Mouse (Mus musculus): ENCODE measurements around the gene Anks1b. TPM values are rescaled to one million over a fixed set of nuclear protein-coding genes. Genes with fewer than 3 reads are reported as not detected.

Anks1b gene
- total and polyA plus RNA-seq, 3 experiments, result 0.11 TPM; not detected in 2

DNA sequence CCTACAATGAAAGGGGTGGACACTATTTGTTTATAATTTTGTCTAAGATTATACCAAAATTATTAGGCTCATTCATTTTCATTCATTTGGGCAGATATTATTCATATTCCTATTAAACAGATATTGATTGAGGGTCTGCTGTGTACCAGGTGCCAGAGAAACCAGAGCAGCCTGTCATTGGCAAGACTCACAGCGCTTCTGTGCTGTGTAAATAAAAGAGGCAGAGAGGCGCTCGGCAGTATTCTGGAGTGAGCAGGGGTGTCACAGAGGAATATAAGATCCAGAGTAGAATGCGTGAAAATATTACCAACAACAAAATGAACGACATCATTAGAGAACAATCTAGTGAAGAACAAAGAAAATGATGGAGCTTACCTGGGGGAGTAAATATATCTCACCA, 878.6 kb downstream of the Anks1b start:
- H3K36me3 ChIP-seq (replicated peaks), result no peaks in the 10 kb centered on the region
- TF ChIP-seq POLR2AphosphoS5 (IDR thresholded peaks at IDR 0.05; ENCODE audit: insufficient replicate concordance, low read depth, low read length), result no peak
- TF ChIP-seq GATA2 (IDR thresholded peaks at IDR 0.05; ENCODE audit: borderline replicate concordance, low read depth, low read length), result no peak
- no peak for TF ChIP-seq CTCF (IDR thresholded peaks at IDR 0.05; ENCODE audit: low read depth, low read length)
- no peak for TF ChIP-seq TAL1 (conservative IDR thresholded peaks at IDR 0.05; ENCODE audit: low read depth, low read length)
- TF ChIP-seq GATA1 (IDR thresholded peaks at IDR 0.05; ENCODE audit: borderline replicate concordance, low read length), result no peak
- no peak for ATAC-seq (ENCODE audit: extremely low read depth, insufficient number of reproducible peaks, low FRiP score, poor library complexity, severe bottlenecking)

DNA sequence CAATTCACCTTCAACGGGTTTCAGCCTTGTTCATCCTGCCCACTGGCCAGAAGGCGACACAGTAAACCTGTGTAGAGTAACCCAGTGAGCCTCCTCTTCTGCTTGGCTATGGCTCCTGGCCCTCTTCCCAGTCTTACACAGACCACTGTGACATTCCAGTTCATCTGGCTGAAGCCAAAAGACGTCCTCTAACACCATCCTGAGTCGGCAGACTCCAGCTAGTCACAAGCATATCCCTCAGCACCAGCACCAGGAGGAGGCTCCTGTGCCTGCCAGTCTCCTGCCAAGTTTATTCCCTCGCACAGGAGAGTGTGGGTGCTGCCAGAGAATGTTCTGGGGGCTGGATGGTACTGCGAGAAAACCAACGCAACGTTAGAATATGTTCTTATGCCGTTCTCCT, 879.8 kb downstream of the Anks1b start:
- no peak overlapping the region for H3K4me3 ChIP-seq (ENCODE audit: low read depth, low read length)
- H3K27me3 ChIP-seq (ENCODE audit: insufficient read depth, low read length), result no peaks in the 10 kb centered on the region
- DNase-seq (ENCODE audit: low spot score), result no peak
- H3K9me3 ChIP-seq (replicated peaks), result peaks cover 8% of the 10 kb centered on the region
- ATAC-seq (ENCODE audit: extremely low read depth, insufficient number of reproducible peaks, low FRiP score, poor library complexity, severe bottlenecking), result no peak
- H3K4me1 ChIP-seq (ENCODE audit: insufficient read depth, low read depth, low read length), result no peaks in the 10 kb centered on the region
- no peaks in the 10 kb centered on the region for H3K36me3 ChIP-seq (replicated peaks)
- no peak for TF ChIP-seq CTCF (IDR thresholded peaks at IDR 0.05; ENCODE audit: low read depth, low read length)
- TF ChIP-seq POLR2AphosphoS5 (IDR thresholded peaks at IDR 0.05; ENCODE audit: insufficient replicate concordance, low read depth, low read length), result no peak
- TF ChIP-seq GATA2 (IDR thresholded peaks at IDR 0.05; ENCODE audit: borderline replicate concordance, low read depth, low read length), result no peak
- no peak for TF ChIP-seq GATA1 (IDR thresholded peaks at IDR 0.05; ENCODE audit: borderline replicate concordance, low read length)
- TF ChIP-seq TAL1 (conservative IDR thresholded peaks at IDR 0.05; ENCODE audit: low read depth, low read length), result no peak

More for the DNA sequence above, 878.6 kb downstream of the Anks1b start:
- no peaks in the 10 kb centered on the region for H3K27me3 ChIP-seq (ENCODE audit: insufficient read depth, low read length)
- peaks cover 8% of the 10 kb centered on the region for H3K9me3 ChIP-seq (replicated peaks)
- no peak overlapping the region for H3K4me3 ChIP-seq (ENCODE audit: low read depth, low read length)
- H3K4me1 ChIP-seq (ENCODE audit: insufficient read depth, low read depth, low read length), result no peaks in the 10 kb centered on the region
- no peak for DNase-seq (ENCODE audit: low spot score)

DNA sequence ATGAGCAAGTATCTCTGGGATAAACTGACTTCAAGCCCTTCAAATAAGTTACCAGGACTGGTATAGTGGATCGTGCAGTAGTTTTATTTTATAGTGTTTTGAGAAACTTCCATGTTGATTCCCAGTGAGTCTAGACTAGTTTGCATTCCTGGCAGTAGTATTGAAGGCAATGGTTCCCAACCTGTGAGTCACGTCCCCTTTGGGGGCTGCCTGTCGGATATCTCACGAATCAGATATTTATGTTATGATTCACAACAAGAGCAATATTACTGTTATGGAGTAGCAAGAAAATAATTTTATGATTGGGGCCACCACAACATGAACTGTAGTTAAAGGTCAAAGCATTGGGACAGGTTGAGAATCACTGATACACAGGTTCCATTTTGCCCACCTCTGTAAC, 884.5 kb downstream of the Anks1b start:
- no peaks in the 10 kb centered on the region for H3K36me3 ChIP-seq (replicated peaks)
- no peaks in the 10 kb centered on the region for H3K27me3 ChIP-seq (ENCODE audit: insufficient read depth, low read length)
- ATAC-seq (ENCODE audit: extremely low read depth, insufficient number of reproducible peaks, low FRiP score, poor library complexity, severe bottlenecking), result no peak
- TF ChIP-seq POLR2AphosphoS5 (IDR thresholded peaks at IDR 0.05; ENCODE audit: insufficient replicate concordance, low read depth, low read length), result no peak
- no peak for TF ChIP-seq GATA1 (IDR thresholded peaks at IDR 0.05; ENCODE audit: borderline replicate concordance, low read length)
- TF ChIP-seq CTCF (IDR thresholded peaks at IDR 0.05; ENCODE audit: low read depth, low read length), result no peak
- no peak for TF ChIP-seq TAL1 (conservative IDR thresholded peaks at IDR 0.05; ENCODE audit: low read depth, low read length)
- no peak for TF ChIP-seq GATA2 (IDR thresholded peaks at IDR 0.05; ENCODE audit: borderline replicate concordance, low read depth, low read length)
- DNase-seq (ENCODE audit: low spot score), result no peak
- H3K9me3 ChIP-seq (replicated peaks), result peaks cover 5% of the 10 kb centered on the region
- H3K4me3 ChIP-seq (ENCODE audit: low read depth, low read length), result no peak overlapping the region
- no peaks in the 10 kb centered on the region for H3K4me1 ChIP-seq (ENCODE audit: insufficient read depth, low read depth, low read length)

- Histone ChIP-seq H3K4me1 (ENCODE audit: insufficient read depth, low read depth, low read length) (no peaks in the 10 kb centered on the region), H3K36me3 (replicated peaks) (no peaks in the 10 kb centered on the region), H3K27me3 (ENCODE audit: insufficient read depth, low read length) (no peaks in the 10 kb centered on the region), H3K9me3 (replicated peaks) (peaks cover 2% of the 10 kb centered on the region; the same call in 1 of the 2 replicates), H3K4me3 (ENCODE audit: low read depth, low read length) (no peak overlapping the region)
- DNase-seq (ENCODE audit: low spot score), result no peak
- TF ChIP-seq TAL1 (conservative IDR thresholded peaks at IDR 0.05; ENCODE audit: low read depth, low read length), result no peak
- no peak for TF ChIP-seq GATA1 (IDR thresholded peaks at IDR 0.05; ENCODE audit: borderline replicate concordance, low read length)
- no peak for TF ChIP-seq POLR2AphosphoS5 (IDR thresholded peaks at IDR 0.05; ENCODE audit: insufficient replicate concordance, low read depth, low read length)
- TF ChIP-seq GATA2 (IDR thresholded peaks at IDR 0.05; ENCODE audit: borderline replicate concordance, low read depth, low read length), result no peak
- TF ChIP-seq CTCF (IDR thresholded peaks at IDR 0.05; ENCODE audit: low read depth, low read length), result no peak
- no peak for ATAC-seq (ENCODE audit: extremely low read depth, insufficient number of reproducible peaks, low FRiP score, poor library complexity, severe bottlenecking)
Measured at GRCm38 (mm10) chr10:90759929-90760328, 886.6 kb downstream of the Anks1b start.

DNA sequence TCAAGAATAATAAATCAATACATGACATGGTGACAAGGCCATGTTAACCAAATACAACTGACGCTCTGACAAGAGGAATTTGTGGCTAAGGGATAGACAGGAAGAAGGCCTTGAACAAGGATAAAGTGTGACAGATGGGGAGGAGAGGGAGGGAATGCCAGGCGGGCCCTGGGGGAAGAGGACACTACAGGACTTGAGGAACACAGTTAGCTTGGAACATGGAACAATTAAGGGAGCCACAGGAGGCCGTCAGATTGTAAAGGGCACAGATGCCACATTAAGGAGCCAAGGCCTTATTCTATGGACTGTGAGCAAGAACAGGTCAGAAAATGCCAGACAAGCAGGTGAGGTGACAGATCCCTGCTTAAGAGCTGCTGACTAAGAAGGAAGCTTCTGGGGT, 893.0 kb downstream of the Anks1b start:
- H3K4me3 ChIP-seq (ENCODE audit: low read depth, low read length), result no peak overlapping the region

DNA sequence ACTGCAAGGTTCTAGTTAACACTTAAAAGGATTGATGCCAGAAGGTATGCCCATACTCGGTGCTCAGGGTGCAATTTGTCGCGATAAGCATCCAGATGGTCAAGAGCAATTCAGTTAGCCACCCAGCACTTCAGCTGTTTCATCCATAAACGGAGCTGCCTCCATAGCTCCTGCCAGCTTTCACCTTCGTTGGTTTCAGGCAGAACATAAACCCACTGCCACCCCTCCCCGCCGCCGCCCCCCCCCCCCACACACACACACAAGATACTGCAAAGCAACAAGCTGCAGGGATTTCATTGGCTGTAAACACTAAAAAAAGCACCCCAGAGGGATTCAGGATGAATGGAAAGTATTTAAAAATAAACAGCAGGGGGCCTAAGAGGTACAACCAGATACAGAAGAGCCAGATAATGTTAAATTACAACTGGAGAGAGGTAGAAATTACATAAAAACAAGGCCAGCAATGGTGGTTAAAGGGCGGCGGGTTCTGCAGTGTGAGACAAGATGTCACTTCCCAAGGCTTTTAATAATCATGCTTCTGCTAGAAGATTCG, 897.2 kb downstream of the Anks1b start:
- Histone ChIP-seq H3K36me3 (replicated peaks) (no peaks in the 10 kb centered on the region), H3K4me1 (ENCODE audit: insufficient read depth, low read depth, low read length) (no peaks in the 10 kb centered on the region), H3K4me3 (ENCODE audit: low read depth, low read length) (no peak overlapping the region), H3K9me3 (replicated peaks) (peaks cover 4% of the 10 kb centered on the region), H3K27me3 (ENCODE audit: insufficient read depth, low read length) (no peaks in the 10 kb centered on the region; the same call in 1 of the 2 replicates)
- TF ChIP-seq TAL1 (conservative IDR thresholded peaks at IDR 0.05; ENCODE audit: low read depth, low read length), result no peak
- no peak for TF ChIP-seq GATA1 (IDR thresholded peaks at IDR 0.05; ENCODE audit: borderline replicate concordance, low read length)
- no peak for TF ChIP-seq CTCF (IDR thresholded peaks at IDR 0.05; ENCODE audit: low read depth, low read length)
- TF ChIP-seq POLR2AphosphoS5 (IDR thresholded peaks at IDR 0.05; ENCODE audit: insufficient replicate concordance, low read depth, low read length), result no peak
- no peak for TF ChIP-seq GATA2 (IDR thresholded peaks at IDR 0.05; ENCODE audit: borderline replicate concordance, low read depth, low read length)
- DNase-seq (ENCODE audit: low spot score) (no peak), ATAC-seq (ENCODE audit: extremely low read depth, insufficient number of reproducible peaks, low FRiP score, poor library complexity, severe bottlenecking) (no peak)

More for the DNA sequence above, 893.0 kb downstream of the Anks1b start:
- H3K27me3 ChIP-seq (ENCODE audit: insufficient read depth, low read length), result no peaks in the 10 kb centered on the region
- H3K9me3 ChIP-seq (replicated peaks), result no peaks in the 10 kb centered on the region; the same call in none of the 2 replicates
- TF ChIP-seq POLR2AphosphoS5 (IDR thresholded peaks at IDR 0.05; ENCODE audit: insufficient replicate concordance, low read depth, low read length), result no peak
- no peak for TF ChIP-seq CTCF (IDR thresholded peaks at IDR 0.05; ENCODE audit: low read depth, low read length)
- no peak for TF ChIP-seq GATA2 (IDR thresholded peaks at IDR 0.05; ENCODE audit: borderline replicate concordance, low read depth, low read length)
- no peak for TF ChIP-seq GATA1 (IDR thresholded peaks at IDR 0.05; ENCODE audit: borderline replicate concordance, low read length)
- TF ChIP-seq TAL1 (conservative IDR thresholded peaks at IDR 0.05; ENCODE audit: low read depth, low read length), result no peak
- ATAC-seq (ENCODE audit: extremely low read depth, insufficient number of reproducible peaks, low FRiP score, poor library complexity, severe bottlenecking) (no peak), DNase-seq (ENCODE audit: low spot score) (no peak)
- no peaks in the 10 kb centered on the region for H3K36me3 ChIP-seq (replicated peaks)
- no peaks in the 10 kb centered on the region for H3K4me1 ChIP-seq (ENCODE audit: insufficient read depth, low read depth, low read length)

All from G1E (cell line).